Mouse (Mus musculus) kidney, adult 2 months (tissue): ENCODE results near the gene Ppa1. TPM values are rescaled to one million over a fixed set of nuclear protein-coding genes. Genes with fewer than 3 reads are reported as not detected.
A peak's percentile ranks its signal among the peaks of the same experiment; 100 is the strongest.

Experiments used
- DNase-seq: peaks from one replicate; pipeline ENCODE4 v3.0.0; 2021
- H3K27ac ChIP-seq: fragments of 200-500 bp; 2 replicates; pipeline ENCODE4 v1.5.1; 2012; ENCODE audit warnings: low read depth, low read length, control low read depth, inconsistent platforms; ENCODE audit not compliant: insufficient read depth
- H3K27me3 ChIP-seq: fragments of 200-500 bp; replicated peaks from 2 replicates; pipeline ENCODE4 v1.6.1; 2012; ENCODE audit warnings: mild to moderate bottlenecking, moderate library complexity, low read length, inconsistent platforms; ENCODE audit not compliant: control insufficient read depth, insufficient read depth
- H3K36me3 ChIP-seq: fragments of 200-500 bp; 2 replicates; pipeline ENCODE4 v1.6.1; 2012; ENCODE audit warnings: mild to moderate bottlenecking, moderate library complexity, low read length, inconsistent platforms; ENCODE audit not compliant: control insufficient read depth, insufficient read depth
- H3K4me1 ChIP-seq: fragments of 200-500 bp; 2 replicates; pipeline ENCODE4 v1.6.1; 2011; ENCODE audit warnings: low read length; ENCODE audit not compliant: control insufficient read depth, insufficient read depth
- H3K4me3 ChIP-seq: fragments of 200-500 bp; 2 replicates; pipeline ENCODE4 v1.5.1; 2011; ENCODE audit warnings: mild to moderate bottlenecking, low read depth, low read length, control low read depth; ENCODE audit not compliant: insufficient read depth
- CTCF ChIP-seq: fragments of 200-500 bp; conservative IDR thresholded peaks from 2 replicates; pipeline ENCODE4 v1.5.1; 2011; ENCODE audit warnings: low read depth, mild to moderate bottlenecking, control low read depth, low read length, moderate library complexity, mixed read lengths; ENCODE audit not compliant: insufficient read depth, insufficient read length
- POLR2A ChIP-seq: fragments of 200-500 bp; IDR thresholded peaks from one replicate; pipeline ENCODE4 v1.6.1; 2011; ENCODE audit warnings: low read depth, low read length, control low read depth
- WGBS: fragments of 180-500 bp; shearing (Covaris S2); methylation state at CpG from one replicate; pipeline ENCODE4 v1.1.7; 2018; 5-methylcytosine and 5-hydroxymethylcytosine counted together
- polyA plus RNA-seq: library from polyadenylated mRNA; depleted of rRNA; stranded (reverse); fragments of >200 nt; gene quantifications from 2 replicates; pipeline ENCODE4 v1.2.3, GENCODE M21; 2012

Ppa1 gene
- polyA plus RNA-seq, 1 experiment = 34.6 TPM

DNA sequence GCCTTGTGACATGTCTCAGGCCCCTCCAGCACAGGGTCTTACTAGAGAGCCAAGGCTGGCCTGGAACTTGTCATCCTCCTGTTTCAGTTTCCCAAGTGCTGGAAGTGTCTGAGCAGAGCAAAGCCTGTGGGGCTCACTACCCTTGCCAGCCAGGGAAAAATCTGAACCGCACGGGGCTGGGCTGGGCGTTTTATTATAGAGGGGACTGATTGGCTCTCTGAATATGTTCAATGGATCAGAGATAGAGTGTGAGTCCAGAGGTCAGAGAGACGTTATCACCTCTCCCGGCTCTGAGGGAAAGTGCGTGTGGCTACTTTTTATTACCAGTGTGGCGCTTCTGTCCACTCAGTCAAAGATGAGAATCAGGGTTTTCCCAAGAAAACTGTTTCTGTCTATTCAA is 1.8 kb upstream of the Ppa1 start:
- no peaks in the 10 kb centered on the region for H3K36me3 ChIP-seq
- no peak for TF ChIP-seq CTCF
- H3K27ac ChIP-seq = no peak overlapping the region
- DNase-seq = no peak
- no peaks in the 10 kb centered on the region for H3K27me3 ChIP-seq
- WGBS = 82% methylated on average over 7 of the region's 7 CpGs
- peaks cover 7% of the 10 kb centered on the region; the same call in 1 of the 2 replicates for H3K4me1 ChIP-seq
- H3K4me3 ChIP-seq = no peak overlapping the region

DNA sequence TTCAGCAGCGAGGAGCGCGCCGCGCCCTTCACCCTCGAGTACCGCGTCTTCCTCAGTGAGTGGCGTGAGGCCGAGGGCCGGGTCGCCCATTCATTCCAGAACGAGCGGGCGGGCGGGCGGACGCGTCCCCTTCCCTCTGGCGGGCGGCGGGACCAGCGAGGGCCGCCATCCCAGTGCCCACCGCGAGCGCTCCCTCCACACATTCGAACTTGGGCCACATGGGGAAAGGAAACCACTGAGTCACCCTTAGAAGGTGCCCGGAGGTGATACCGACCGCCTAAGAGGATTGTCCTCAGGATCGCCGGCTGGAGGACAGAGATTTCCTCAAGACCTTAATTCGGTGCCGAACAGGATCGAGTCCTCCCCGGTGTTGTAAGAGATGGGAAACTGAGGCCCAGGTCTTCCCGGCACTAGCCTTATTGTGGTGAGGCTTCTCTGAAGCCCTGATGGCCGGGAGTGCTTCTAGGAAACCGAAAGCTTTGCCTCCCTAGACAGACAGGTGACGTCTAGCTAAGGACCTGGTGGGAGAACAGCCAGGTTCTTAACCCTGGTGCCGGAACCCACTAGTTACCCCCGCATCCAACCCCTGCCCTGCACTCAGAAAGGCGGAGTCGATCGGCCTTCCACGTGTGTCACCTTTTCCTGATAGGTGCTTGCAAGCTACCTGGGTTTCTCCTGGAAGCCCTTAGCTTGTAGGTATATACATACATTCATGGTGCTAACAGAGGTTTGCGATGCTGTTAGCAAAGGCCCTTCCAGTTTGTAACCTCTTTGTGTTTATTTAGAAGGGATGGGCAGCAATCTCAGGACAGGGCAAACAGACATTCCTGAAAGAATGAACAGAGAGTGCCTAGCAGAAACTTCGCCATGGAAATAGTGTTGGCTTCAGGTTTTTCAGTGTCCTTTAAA is 639 bp downstream of the Ppa1 start:
- H3K4me1 ChIP-seq = peaks cover 7% of the 10 kb centered on the region; the same call in 1 of the 2 replicates
- 2% methylated on average over 49 of the region's 49 CpGs for WGBS
- DNase-seq = peak; percentile 24
- no peak overlapping the region for H3K27ac ChIP-seq
- no peaks in the 10 kb centered on the region for H3K27me3 ChIP-seq
- TF ChIP-seq POLR2A (no peak), CTCF (no peak)
- no peaks in the 10 kb centered on the region for H3K36me3 ChIP-seq
- H3K4me3 ChIP-seq = peak overlapping the region; percentile 95

DNA sequence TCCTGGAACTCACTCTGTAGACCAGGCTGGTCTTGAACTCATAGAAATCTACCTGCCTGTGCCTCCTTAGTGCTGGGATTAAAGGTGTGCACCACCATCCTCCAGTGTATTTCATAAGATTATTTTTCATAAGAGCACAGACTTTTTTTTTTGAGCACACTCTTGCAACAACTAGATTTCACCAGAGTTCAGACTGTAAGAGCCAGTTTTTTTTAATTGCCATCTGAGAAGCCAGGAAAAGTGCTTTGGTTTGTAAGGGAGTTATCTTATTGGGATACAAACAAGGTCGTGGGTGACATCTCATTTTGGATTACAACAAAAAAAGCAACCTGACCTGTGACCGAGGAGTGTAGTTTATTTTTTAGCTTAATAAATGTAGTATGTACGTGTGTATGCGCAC is 5.8 kb downstream of the Ppa1 start:
- Histone ChIP-seq H3K27me3 (no peaks in the 10 kb centered on the region), H3K36me3 (no peaks in the 10 kb centered on the region), H3K27ac (no peak overlapping the region), H3K4me1 (peaks cover 2% of the 10 kb centered on the region; the same call in 1 of the 2 replicates), H3K4me3 (no peak overlapping the region)
- WGBS = 82% methylated on average over 4 of the region's 4 CpGs
- no peak for TF ChIP-seq POLR2A
- no peak for TF ChIP-seq CTCF
- no peak for DNase-seq

DNA sequence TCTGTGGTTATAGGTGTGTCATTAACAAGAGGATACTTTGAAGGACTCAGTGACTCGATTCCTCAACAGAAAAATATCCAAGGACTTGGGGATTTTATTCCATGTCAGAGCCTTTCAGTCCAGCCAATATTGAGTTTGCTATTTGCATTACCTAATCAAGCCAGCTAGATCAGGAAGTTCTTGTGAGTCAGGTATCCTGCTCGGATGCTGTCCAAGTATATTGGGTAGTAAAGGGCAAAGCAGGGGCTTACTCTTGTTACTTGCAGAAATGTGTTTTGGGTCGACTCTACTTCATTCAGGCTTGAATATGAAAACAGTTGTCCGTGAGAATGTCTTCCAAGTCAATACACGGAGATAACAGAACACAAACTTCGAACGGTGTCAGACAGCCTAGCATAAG is 6.3 kb downstream of the Ppa1 start:
- TF ChIP-seq CTCF = no peak
- no peak for TF ChIP-seq POLR2A
- Histone ChIP-seq H3K27ac (no peak overlapping the region), H3K4me1 (no peaks in the 10 kb centered on the region; the same call in 1 of the 2 replicates), H3K27me3 (no peaks in the 10 kb centered on the region), H3K4me3 (no peak overlapping the region), H3K36me3 (no peaks in the 10 kb centered on the region)
- WGBS = 73% methylated on average over 7 of the region's 7 CpGs
- no peak for DNase-seq

DNA sequence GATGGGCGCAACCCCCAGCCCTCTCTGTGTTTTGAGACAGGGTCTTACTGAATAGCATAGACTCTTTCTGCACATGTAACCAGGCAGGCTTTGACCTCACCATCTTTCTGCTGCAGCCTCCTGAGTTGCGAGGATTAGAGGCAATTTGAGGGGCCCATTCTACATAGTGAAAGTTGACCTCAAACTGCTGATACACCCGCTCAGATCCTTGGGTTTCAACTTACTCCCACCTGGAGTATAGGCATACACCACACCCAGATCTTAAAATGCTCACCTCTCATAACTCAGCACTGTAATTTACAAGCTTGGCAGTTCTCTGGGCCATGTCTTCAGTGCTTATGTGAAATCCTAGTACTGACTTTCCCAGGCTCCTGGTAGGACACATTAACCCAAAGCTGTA is 6.8 kb downstream of the Ppa1 start:
- H3K36me3 ChIP-seq = no peaks in the 10 kb centered on the region
- H3K27me3 ChIP-seq = no peaks in the 10 kb centered on the region
- H3K4me1 ChIP-seq = no peaks in the 10 kb centered on the region; the same call in 1 of the 2 replicates
- DNase-seq = no peak
- H3K27ac ChIP-seq = no peak overlapping the region
- 88% methylated on average over 3 of the region's 3 CpGs for WGBS
- no peak overlapping the region for H3K4me3 ChIP-seq
- TF ChIP-seq POLR2A (no peak), CTCF (no peak)

GRCm38 (mm10) chr10:61656928-61657882 is 8.9 kb downstream of the Ppa1 start:
- 68% methylated on average over 18 of the region's 18 CpGs for WGBS
- TF ChIP-seq POLR2A (no peak), CTCF (no peak)
- Histone ChIP-seq H3K27ac (no peak overlapping the region), H3K36me3 (no peaks in the 10 kb centered on the region), H3K4me1 (no peaks in the 10 kb centered on the region; the same call in 1 of the 2 replicates), H3K4me3 (no peak overlapping the region), H3K27me3 (no peaks in the 10 kb centered on the region)
- peak; percentile 70 for DNase-seq

- 21% methylated on average over 4 of the region's 4 CpGs for WGBS
- no peaks in the 10 kb centered on the region for H3K27me3 ChIP-seq
- H3K4me3 ChIP-seq = no peak overlapping the region
- DNase-seq = no peak
- TF ChIP-seq POLR2A = no peak
- 0 out of 2 replicates have a peak, but pooled peaks have one; percentile 5 for TF ChIP-seq CTCF
- H3K4me1 ChIP-seq = no peaks in the 10 kb centered on the region; the same call in 1 of the 2 replicates
- H3K27ac ChIP-seq = no peak overlapping the region
- no peaks in the 10 kb centered on the region for H3K36me3 ChIP-seq
Measured at GRCm38 (mm10) chr10:61657985-61658384, 9.6 kb downstream of the Ppa1 start.
